22 mouse cellular contexts compared by ENCODE assay signal in the genomic region with DNA sequence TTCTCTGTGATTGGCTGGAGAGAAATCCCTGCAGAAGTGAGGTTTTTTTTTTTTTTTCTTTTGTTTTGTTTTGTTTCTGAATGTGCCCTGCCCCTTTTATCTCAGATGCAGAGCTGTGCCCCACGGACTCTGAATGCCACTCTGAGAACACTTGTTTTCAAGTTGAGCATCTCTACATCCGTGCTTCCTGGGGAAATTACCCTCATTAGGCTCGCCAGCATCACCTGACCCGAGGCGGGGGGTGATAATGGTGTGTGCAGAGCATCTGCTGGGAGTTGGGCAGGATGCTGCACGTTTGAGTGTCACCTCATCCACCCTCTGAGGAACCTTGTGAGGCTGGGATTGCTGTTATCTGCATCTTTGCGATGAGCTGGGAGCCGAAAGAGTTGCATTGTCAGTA. TPM values are rescaled to one million over a fixed set of nuclear protein-coding genes. Genes with fewer than 3 reads are reported as not detected.
"Had no signal": no experiment of that assay in that cellular context is flagged by ENCODE, and none has a peak within 500 bp of the region (broad histone marks: within the 10 kb centered on the region; RNA-seq: fewer than 3 reads in every experiment).

No protein-coding gene starts in this region.

- H3K4me3 ChIP-seq: limb, embryonic 12.5 days; limb, embryonic 15.5 days; midbrain, embryonic 12.5 days; midbrain, embryonic 15.5 days; neural tube, embryonic 12.5 days; neural tube, embryonic 15.5 days had no signal

- H3K36me3 ChIP-seq: limb, embryonic 12.5 days; limb, embryonic 15.5 days; midbrain, embryonic 12.5 days; midbrain, embryonic 15.5 days; neural tube, embryonic 12.5 days; neural tube, embryonic 15.5 days had no signal

- H3K27ac ChIP-seq: limb, embryonic 12.5 days; limb, embryonic 15.5 days; liver, embryonic 14.5 days; macrophage; midbrain, embryonic 12.5 days; midbrain, embryonic 15.5 days; neural tube, embryonic 12.5 days; neural tube, embryonic 15.5 days; stomach, postnatal 0 days had no signal

- H3K9me3 ChIP-seq: limb, embryonic 12.5 days; limb, embryonic 15.5 days; midbrain, embryonic 12.5 days; midbrain, embryonic 15.5 days; neural tube, embryonic 12.5 days; neural tube, embryonic 15.5 days had no signal

- DNase-seq: kidney, adult 2 months; kidney, postnatal 10 days; kidney, postnatal 36 days; left cerebral cortex, postnatal 4 days; liver, postnatal 0 days; lung, embryonic 14.5 days; right cerebral cortex, adult 18-20 months; right cerebral cortex, postnatal 14 days; right cerebral cortex, postnatal 4 days; thymus, adult 18-20 months; thymus, postnatal 36 days had no signal

- H3K4me1 ChIP-seq: limb, embryonic 12.5 days; limb, embryonic 15.5 days; midbrain, embryonic 12.5 days; neural tube, embryonic 12.5 days had no signal

- H3K27me3 ChIP-seq: midbrain, embryonic 15.5 days; neural tube, embryonic 15.5 days had no signal

- ATAC-seq: liver, postnatal 0 days; lung, postnatal 0 days; midbrain, embryonic 15.5 days had no signal

RNA-seq across cellular contexts. Expression of gene Hrh1, which starts 14.2 kb away (rescaled TPM):
- polyA plus RNA-seq: liver, postnatal 0 days; lung, embryonic 14.5 days; stomach, embryonic 14.5 days had no signal
